Mouse (Mus musculus) cortical plate, adult 2 months (tissue): Measurements from ENCODE around the gene Trnau1ap.
"Not testable (repeated sequence)": the region's sequence is repeated elsewhere in the genome, so short reads cannot be mapped to it uniquely, and the experiment has no call there.

Source experiments
- CTCF ChIP-seq: fragments of 200-500 bp; IDR thresholded peaks from 2 replicates; pipeline ENCODE4 v1.5.1; 2011; ENCODE audit warnings: mild to moderate bottlenecking, control low read depth, low read length; ENCODE audit not compliant: insufficient read depth; ENCODE audit errors: extremely low read depth
- POLR2A ChIP-seq: fragments of 200-500 bp; IDR thresholded peaks from 2 replicates; pipeline ENCODE4 v1.6.1; 2011; ENCODE audit warnings: mild to moderate bottlenecking, low read length, control low read depth; ENCODE audit not compliant: insufficient read depth; ENCODE audit errors: extremely low read depth

DNA sequence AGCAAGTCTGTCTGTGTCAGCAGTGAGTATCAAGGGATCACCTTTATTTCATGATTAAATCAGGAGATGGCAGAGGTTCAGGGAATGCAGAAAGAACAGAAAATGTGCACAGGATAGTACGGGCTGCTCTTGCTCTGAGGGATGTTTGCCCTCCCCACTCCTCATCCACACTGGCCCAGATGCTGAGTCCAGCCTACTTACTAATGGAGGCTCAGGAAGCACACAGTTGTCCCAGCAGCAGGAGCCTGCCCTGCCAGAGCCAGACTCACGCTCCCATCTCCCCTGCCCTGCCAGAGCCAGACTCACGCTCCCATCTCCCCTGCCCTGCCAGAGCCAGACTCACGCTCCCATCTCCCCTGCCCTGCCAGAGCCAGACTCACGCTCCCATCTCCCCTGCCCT lies 40.5 kb downstream of the Trnau1ap start:
- TF ChIP-seq POLR2A, CTCF: not testable (repeated sequence)
